Mouse (Mus musculus): ENCODE measurements around the gene Gimap3. TPM values are rescaled to one million over a fixed set of nuclear protein-coding genes. Genes with fewer than 3 reads are reported as not detected.

Gene Gimap3
- total and polyA plus RNA-seq, 2 experiments from 2014 or later, result not detected

GRCm38 (mm10) chr6:48801897-48802296 lies 31.2 kb upstream of the Gimap3 start:
- DNase-seq (no peak), ATAC-seq (no peak)
- no peaks in the 10 kb centered on the region for H3K4me1 ChIP-seq (ENCODE audit: insufficient read depth)
- no peak overlapping the region for H3K4me2 ChIP-seq (ENCODE audit: low read depth)
- 70% methylated on average over 1 of the region's 1 CpGs for WGBS
- no peaks in the 10 kb centered on the region for H3K27me3 ChIP-seq (ENCODE audit: insufficient read depth, low read length)
- no peak overlapping the region for H3K4me3 ChIP-seq (ENCODE audit: low read depth, low read length)
- H3K36me3 ChIP-seq (ENCODE audit: insufficient read depth), result no peaks in the 10 kb centered on the region
- no peak overlapping the region for H3K9ac ChIP-seq
- H3K27ac ChIP-seq (ENCODE audit: low read depth, low read length), result no peak overlapping the region
- 0 out of 2 replicates have a peak, but pooled peaks cover 3% of the 10 kb centered on the region for H3K9me3 ChIP-seq (ENCODE audit: low read length)
- TF ChIP-seq CTCF (IDR thresholded peaks at IDR 0.05; ENCODE audit: low read depth), result no peak

GRCm38 (mm10) chr6:48787867-48788266 lies 17.2 kb upstream of the Gimap3 start:
- 78% methylated on average over 2 of the region's 2 CpGs for WGBS
- Histone ChIP-seq H3K4me1 (ENCODE audit: insufficient read depth) (no peaks in the 10 kb centered on the region), H3K27me3 (ENCODE audit: insufficient read depth, low read length) (no peaks in the 10 kb centered on the region), H3K4me2 (ENCODE audit: low read depth) (no peak overlapping the region), H3K9ac (no peak overlapping the region), H3K27ac (ENCODE audit: low read depth, low read length) (no peak overlapping the region), H3K4me3 (ENCODE audit: low read depth, low read length) (no peak overlapping the region), H3K9me3 (ENCODE audit: low read length) (no peaks in the 10 kb centered on the region), H3K36me3 (ENCODE audit: insufficient read depth) (no peaks in the 10 kb centered on the region)
- no peak for TF ChIP-seq CTCF (IDR thresholded peaks at IDR 0.05; ENCODE audit: low read depth)
- ATAC-seq (no peak), DNase-seq (no peak)

- H3K4me1 ChIP-seq (ENCODE audit: insufficient read depth), result no peaks in the 10 kb centered on the region
- no peak for DNase-seq
- H3K27ac ChIP-seq (ENCODE audit: low read depth, low read length), result no peak overlapping the region
- no peak for ATAC-seq
- no peak for TF ChIP-seq CTCF (IDR thresholded peaks at IDR 0.05; ENCODE audit: low read depth)
- H3K9ac ChIP-seq, result no peak overlapping the region
- H3K27me3 ChIP-seq (ENCODE audit: insufficient read depth, low read length), result no peaks in the 10 kb centered on the region
- no peak overlapping the region for H3K4me3 ChIP-seq (ENCODE audit: low read depth, low read length)
- H3K9me3 ChIP-seq (ENCODE audit: low read length), result no peaks in the 10 kb centered on the region
- no peaks in the 10 kb centered on the region for H3K36me3 ChIP-seq (ENCODE audit: insufficient read depth)
- WGBS, result 75% methylated on average over 2 of the region's 2 CpGs
- no peak overlapping the region for H3K4me2 ChIP-seq (ENCODE audit: low read depth)
These were observed 14.9 kb upstream of the Gimap3 start for GRCm38 (mm10) chr6:48785601-48786000.

DNA sequence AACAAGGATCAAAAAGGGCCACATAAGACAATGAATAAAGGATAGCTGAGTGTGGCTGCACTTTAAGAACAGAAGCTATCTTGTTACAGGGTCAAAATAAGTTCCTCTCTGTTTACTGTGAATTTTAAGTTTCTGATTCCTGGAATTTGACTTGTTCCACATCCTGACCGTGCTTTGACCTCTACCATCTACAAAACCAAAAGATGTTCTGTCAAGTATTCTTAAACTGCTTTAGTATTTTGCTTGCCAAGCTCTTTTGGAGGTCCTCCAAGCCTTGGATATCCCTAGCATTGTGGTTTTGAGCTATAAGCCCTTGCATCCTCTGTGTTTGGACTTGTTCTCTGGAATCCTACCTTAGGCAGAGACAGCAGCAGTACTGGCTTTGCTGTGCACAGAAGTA lies 14.5 kb upstream of the Gimap3 start:
- ATAC-seq (no peak), DNase-seq (no peak)
- no peak overlapping the region for H3K4me3 ChIP-seq (ENCODE audit: low read depth, low read length)
- H3K4me2 ChIP-seq (ENCODE audit: low read depth), result no peak overlapping the region
- H3K4me1 ChIP-seq (ENCODE audit: insufficient read depth), result no peaks in the 10 kb centered on the region
- no peak overlapping the region for H3K9ac ChIP-seq
- no peaks in the 10 kb centered on the region for H3K36me3 ChIP-seq (ENCODE audit: insufficient read depth)
- H3K27me3 ChIP-seq (ENCODE audit: insufficient read depth, low read length), result no peaks in the 10 kb centered on the region
- no peak overlapping the region for H3K27ac ChIP-seq (ENCODE audit: low read depth, low read length)
- TF ChIP-seq CTCF (IDR thresholded peaks at IDR 0.05; ENCODE audit: low read depth), result no peak
- no peaks in the 10 kb centered on the region for H3K9me3 ChIP-seq (ENCODE audit: low read length)
- WGBS, result 79% methylated on average over 1 of the region's 1 CpGs

- no peak overlapping the region for H3K9ac ChIP-seq
- DNase-seq (no peak), ATAC-seq (no peak)
- TF ChIP-seq CTCF (IDR thresholded peaks at IDR 0.05; ENCODE audit: low read depth), result no peak
- no peaks in the 10 kb centered on the region for H3K4me1 ChIP-seq (ENCODE audit: insufficient read depth)
- no peaks in the 10 kb centered on the region for H3K36me3 ChIP-seq (ENCODE audit: insufficient read depth)
- H3K9me3 ChIP-seq (ENCODE audit: low read length), result no peaks in the 10 kb centered on the region
- no peak overlapping the region for H3K4me2 ChIP-seq (ENCODE audit: low read depth)
- no peak overlapping the region for H3K4me3 ChIP-seq (ENCODE audit: low read depth, low read length)
- no peak overlapping the region for H3K27ac ChIP-seq (ENCODE audit: low read depth, low read length)
- 80% methylated on average over 1 of the region's 1 CpGs for WGBS
- H3K27me3 ChIP-seq (ENCODE audit: insufficient read depth, low read length), result no peaks in the 10 kb centered on the region
These were observed 13.8 kb upstream of the Gimap3 start for GRCm38 (mm10) chr6:48784406-48784805.

DNA sequence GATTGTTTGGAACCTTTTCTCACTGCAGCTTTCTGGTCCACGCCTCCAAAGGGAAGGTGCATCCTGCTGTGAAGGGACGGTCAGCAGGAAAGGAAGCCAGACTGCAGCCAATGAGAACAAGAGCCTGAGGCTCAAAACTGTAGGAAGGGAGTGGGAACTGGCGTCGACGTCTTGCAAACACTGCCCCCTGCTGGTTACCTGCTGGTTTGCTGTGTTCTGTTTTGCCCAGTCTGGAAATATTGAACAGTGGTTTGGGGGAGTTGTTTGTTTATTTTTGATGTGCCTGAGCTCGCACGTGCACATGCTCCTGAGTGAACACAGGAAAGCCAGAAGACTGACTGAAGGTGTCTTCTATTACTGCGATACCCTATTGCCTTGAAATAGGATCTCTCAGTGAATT lies 1.4 kb upstream of the Gimap3 start:
- no peaks in the 10 kb centered on the region for H3K36me3 ChIP-seq (ENCODE audit: insufficient read depth)
- no peak overlapping the region for H3K4me3 ChIP-seq (ENCODE audit: low read depth, low read length)
- H3K4me1 ChIP-seq (ENCODE audit: insufficient read depth), result no peaks in the 10 kb centered on the region
- H3K27ac ChIP-seq (ENCODE audit: low read depth, low read length), result no peak overlapping the region
- peak; percentile 87 for TF ChIP-seq CTCF (IDR thresholded peaks at IDR 0.05; ENCODE audit: low read depth)
- no peaks in the 10 kb centered on the region for H3K9me3 ChIP-seq (ENCODE audit: low read length)
- WGBS, result 8% methylated on average over 8 of the region's 8 CpGs
- H3K27me3 ChIP-seq (ENCODE audit: insufficient read depth, low read length), result no peaks in the 10 kb centered on the region
- no peak overlapping the region for H3K4me2 ChIP-seq (ENCODE audit: low read depth)
- DNase-seq (peak; percentile 76), ATAC-seq (peak; percentile 66)
- H3K9ac ChIP-seq, result no peak overlapping the region

GRCm38 (mm10) chr6:48768933-48769332 lies 1.7 kb downstream of the Gimap3 start:
- Histone ChIP-seq H3K4me1 (ENCODE audit: insufficient read depth) (no peaks in the 10 kb centered on the region), H3K27me3 (ENCODE audit: insufficient read depth, low read length) (no peaks in the 10 kb centered on the region), H3K27ac (ENCODE audit: low read depth, low read length) (no peak overlapping the region), H3K9ac (no peak overlapping the region), H3K36me3 (ENCODE audit: insufficient read depth) (no peaks in the 10 kb centered on the region), H3K9me3 (ENCODE audit: low read length) (no peaks in the 10 kb centered on the region), H3K4me3 (ENCODE audit: low read depth, low read length) (no peak overlapping the region), H3K4me2 (ENCODE audit: low read depth) (no peak overlapping the region)
- ATAC-seq (no peak), DNase-seq (no peak)
- WGBS, result 91% methylated on average over 3 of the region's 3 CpGs
- TF ChIP-seq CTCF (IDR thresholded peaks at IDR 0.05; ENCODE audit: low read depth), result no peak
